Mouse (Mus musculus) hindbrain, embryonic 14.5 days (tissue): ENCODE results near the gene Gm3238. TPM values are rescaled to one million over a fixed set of nuclear protein-coding genes. Genes with fewer than 3 reads are reported as not detected.
"Not testable (repeated sequence)": the region's sequence is repeated elsewhere in the genome, so short reads cannot be mapped to it uniquely, and the experiment has no call there.

Source experiments
- ATAC-seq: fragments of 200-750 bp; cut with Nextera tagmentation; 2 replicates; pipeline ENCODE4 v1.8.0; 2017; ENCODE audit warnings: moderate number of reproducible peaks, mild to moderate bottlenecking, moderate TSS enrichment, moderate library complexity; ENCODE audit not compliant: low FRiP score
- DNase-seq: peaks from one replicate; pipeline ENCODE4 v3.0.0-alpha.2; 2015; ENCODE audit warnings: low spot score
- H3K27ac ChIP-seq: fragments of 300-500 bp; sonication (generic); 2 replicates; pipeline ENCODE4 v1.5.1; 2014; ENCODE audit warnings: mild to moderate bottlenecking, moderate library complexity
- H3K27me3 ChIP-seq: fragments of 300-500 bp; sonication (generic); 2 replicates; pipeline ENCODE4 v1.6.1; 2014; ENCODE audit warnings: mild to moderate bottlenecking, low read length, mixed read lengths; ENCODE audit not compliant: control insufficient read depth, insufficient read depth
- H3K36me3 ChIP-seq: fragments of 300-500 bp; sonication (generic); replicated peaks from 2 replicates; pipeline ENCODE4 v1.6.1; 2014; ENCODE audit not compliant: control insufficient read depth, insufficient read depth
- H3K4me1 ChIP-seq: fragments of 300-500 bp; sonication (generic); replicated peaks from 2 replicates; pipeline ENCODE4 v1.6.1; 2014; ENCODE audit warnings: antibody characterized with exemption, low read length, mixed read lengths; ENCODE audit not compliant: control insufficient read depth, insufficient read depth
- H3K4me2 ChIP-seq: fragments of 300-500 bp; sonication (generic); replicated peaks from 2 replicates; pipeline ENCODE4 v1.6.1; 2014; ENCODE audit warnings: mild to moderate bottlenecking, moderate library complexity
- H3K4me3 ChIP-seq: fragments of 300-500 bp; sonication (generic); replicated peaks from 2 replicates; pipeline ENCODE4 v1.5.1; 2014; ENCODE audit warnings: mild to moderate bottlenecking, low read length
- H3K9ac ChIP-seq: fragments of 300-500 bp; sonication (generic); 2 replicates; pipeline ENCODE4 v1.6.1; 2014
- H3K9me3 ChIP-seq: fragments of 300-500 bp; sonication (generic); 2 replicates; pipeline ENCODE4 v1.6.1; 2016; ENCODE audit warnings: low read length; ENCODE audit not compliant: control insufficient read depth
- WGBS: fragments of 180-500 bp; shearing (Covaris S2); extraction: QIAGEN DNeasy Blood & Tissue Kit; methylation state at CpG from one replicate; pipeline ENCODE4 v1.1.7; 2014; 5-methylcytosine and 5-hydroxymethylcytosine counted together
- polyA plus RNA-seq: library from polyadenylated mRNA; unstranded; fragments of >200 nt; fragmentation: Nextera tagmentation; extraction: Ambion mirVana; gene quantifications from 2 replicates; pipeline ENCODE4 v1.2.1, GENCODE M21; 2014

Gene Gm3238
- polyA plus RNA-seq, 1 experiment from 2014 or later, result not detected

DNA sequence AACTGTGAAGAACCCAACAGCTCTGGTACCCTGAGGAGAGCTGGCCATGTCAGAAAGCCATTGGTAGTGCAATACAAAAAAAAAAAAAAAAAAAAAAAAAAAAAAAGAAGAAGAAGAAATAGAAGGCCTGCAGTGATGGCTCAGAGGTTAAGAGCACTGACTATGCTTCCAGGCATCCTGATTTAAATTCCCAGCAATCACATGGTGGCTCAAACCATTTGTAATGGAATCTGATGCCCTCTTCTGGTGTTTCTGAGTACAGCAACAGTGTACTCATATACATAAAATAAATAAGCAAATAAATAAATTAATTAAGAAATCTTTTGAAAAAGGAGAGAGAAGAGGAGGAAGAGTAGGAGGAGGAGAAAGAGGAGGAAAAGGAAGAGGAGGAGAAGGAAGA lies 17.7 kb downstream of the Gm3238 start:
- Histone ChIP-seq H3K4me2 (no peak overlapping the region), H3K4me3 (no peak overlapping the region), H3K4me1 (no peaks in the 10 kb centered on the region), H3K9me3 (no peaks in the 10 kb centered on the region), H3K9ac (no peak overlapping the region), H3K27ac (no peak overlapping the region), H3K36me3 (no peaks in the 10 kb centered on the region), H3K27me3 (no peaks in the 10 kb centered on the region)
- no peak for DNase-seq
- no peak for ATAC-seq

DNA sequence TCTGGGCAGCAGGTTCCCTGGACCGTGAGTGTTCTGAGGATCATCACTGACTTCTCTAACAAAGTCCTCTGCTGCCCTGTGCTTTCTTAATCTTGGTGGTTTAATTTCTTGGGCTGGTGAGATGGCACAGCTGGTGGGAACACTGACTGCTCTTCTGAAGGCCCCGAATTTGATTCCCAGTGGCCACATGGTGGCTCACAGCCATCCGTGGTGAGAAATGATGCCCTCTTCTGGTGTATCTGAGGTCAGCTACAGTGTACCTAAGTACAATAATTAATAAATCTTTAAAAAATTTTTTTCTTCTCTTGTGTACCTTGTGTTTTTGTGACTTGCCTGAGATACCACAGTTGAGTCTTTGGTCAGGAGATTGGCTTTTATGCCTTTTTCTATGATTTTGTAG lies 18.8 kb downstream of the Gm3238 start:
- not testable (repeated sequence) for H3K4me2 ChIP-seq, H3K9me3 ChIP-seq, H3K36me3 ChIP-seq, H3K27me3 ChIP-seq, H3K4me3 ChIP-seq, H3K27ac ChIP-seq, H3K9ac ChIP-seq, DNase-seq, ATAC-seq, H3K4me1 ChIP-seq
- WGBS, result 69% methylated on average over 3 of the region's 3 CpGs

DNA sequence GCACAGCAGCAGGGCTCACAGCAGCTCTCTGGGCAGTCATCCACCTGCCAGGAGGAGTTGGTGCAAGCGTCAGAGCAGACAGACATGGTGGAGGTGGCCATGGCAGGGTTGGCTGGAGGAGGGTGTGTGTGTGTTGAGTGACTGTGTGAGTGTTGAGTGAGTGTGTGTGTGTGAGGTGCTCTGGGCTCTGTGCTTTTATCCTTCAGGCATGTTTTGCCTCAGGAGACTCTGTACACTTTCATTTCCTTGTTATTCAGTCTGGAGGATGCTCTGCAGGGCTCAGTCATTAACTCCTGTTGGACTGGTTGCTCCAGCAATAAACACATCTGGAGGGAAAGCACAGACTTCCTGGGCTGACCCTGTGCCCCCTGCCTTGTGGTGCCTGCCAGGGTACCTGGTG lies 19.9 kb downstream of the Gm3238 start, which contains the start of gene Gm9736:
Gm9736 (minus strand) TSS at position 101 of the 400 bp plus-strand sequence.
- H3K4me3 ChIP-seq, H3K4me1 ChIP-seq, H3K4me2 ChIP-seq, H3K36me3 ChIP-seq, H3K27me3 ChIP-seq, ATAC-seq, H3K27ac ChIP-seq, H3K9ac ChIP-seq, DNase-seq, H3K9me3 ChIP-seq: not testable (repeated sequence)
- 44% methylated on average over 1 of the region's 1 CpGs for WGBS

DNA sequence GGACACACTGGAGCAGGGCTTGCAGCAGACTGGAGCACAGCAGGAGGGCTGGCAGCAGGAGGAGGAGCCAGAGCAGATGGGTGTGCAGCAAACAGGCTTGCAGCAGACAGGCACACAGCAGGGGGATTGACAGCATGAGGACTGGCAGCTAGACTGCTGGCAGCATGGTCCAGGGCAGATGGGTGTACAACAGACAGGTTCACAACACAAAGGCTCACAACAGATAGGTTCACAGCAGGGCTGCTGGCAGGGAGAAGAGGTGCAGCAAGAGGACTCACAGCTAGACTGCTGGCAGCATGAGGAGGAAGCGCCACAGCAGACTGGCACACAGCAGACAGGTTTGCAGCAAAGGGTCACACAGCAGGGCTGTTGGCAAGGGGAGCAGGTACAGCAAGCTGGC lies 20.4 kb downstream of the Gm3238 start:
- DNase-seq, H3K27ac ChIP-seq, H3K36me3 ChIP-seq, H3K27me3 ChIP-seq, H3K4me3 ChIP-seq, H3K9me3 ChIP-seq, ATAC-seq, H3K4me1 ChIP-seq, H3K4me2 ChIP-seq, H3K9ac ChIP-seq: not testable (repeated sequence)
- 70% methylated on average over 1 of the region's 1 CpGs for WGBS

DNA sequence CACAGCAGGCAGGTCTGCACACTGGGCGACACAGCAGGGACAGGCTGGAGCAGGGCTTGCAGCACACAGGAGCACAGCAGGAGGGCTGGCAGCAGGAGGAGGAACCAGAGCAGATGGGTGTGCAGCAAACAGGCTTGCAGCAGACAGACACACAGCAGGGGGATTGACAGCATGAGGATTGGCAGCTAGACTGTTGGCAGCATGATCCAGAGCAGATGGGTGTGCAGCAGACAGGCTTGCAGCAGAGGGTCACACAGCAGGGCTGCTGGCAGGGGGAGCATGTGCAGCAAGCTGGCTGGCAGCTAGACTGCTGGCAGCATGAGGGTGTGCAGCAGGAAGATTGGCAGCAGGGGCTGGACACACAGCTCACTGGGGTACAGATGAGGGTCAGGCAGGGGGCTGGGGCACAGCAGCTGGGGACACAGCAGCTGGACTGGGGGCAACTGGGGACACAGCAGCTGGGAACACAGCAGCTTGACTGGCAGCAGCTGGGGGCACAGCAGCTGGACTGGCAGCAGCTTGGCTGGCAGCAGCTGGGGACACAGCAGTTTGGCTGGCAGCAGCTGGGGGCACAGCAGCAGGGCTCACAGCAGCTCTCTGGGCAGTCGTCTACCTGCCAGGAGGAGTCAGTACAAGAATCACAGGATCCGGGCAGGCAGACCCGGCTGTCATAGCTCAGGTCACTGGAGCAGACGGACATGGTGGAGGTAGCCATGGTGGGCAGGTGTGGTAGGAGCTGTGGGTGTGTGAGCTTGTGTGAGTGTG lies 29.0 kb downstream of the Gm3238 start, which contains the start of gene Gm18596:
Gm18596 (minus strand) TSS at position 715 of the 765 bp plus-strand sequence.
- not testable (repeated sequence) for H3K27me3 ChIP-seq, H3K27ac ChIP-seq, H3K9me3 ChIP-seq, H3K36me3 ChIP-seq, H3K4me1 ChIP-seq, DNase-seq, H3K4me2 ChIP-seq, H3K9ac ChIP-seq, H3K4me3 ChIP-seq, ATAC-seq
- 58% methylated on average over 4 of the region's 5 CpGs for WGBS

DNA sequence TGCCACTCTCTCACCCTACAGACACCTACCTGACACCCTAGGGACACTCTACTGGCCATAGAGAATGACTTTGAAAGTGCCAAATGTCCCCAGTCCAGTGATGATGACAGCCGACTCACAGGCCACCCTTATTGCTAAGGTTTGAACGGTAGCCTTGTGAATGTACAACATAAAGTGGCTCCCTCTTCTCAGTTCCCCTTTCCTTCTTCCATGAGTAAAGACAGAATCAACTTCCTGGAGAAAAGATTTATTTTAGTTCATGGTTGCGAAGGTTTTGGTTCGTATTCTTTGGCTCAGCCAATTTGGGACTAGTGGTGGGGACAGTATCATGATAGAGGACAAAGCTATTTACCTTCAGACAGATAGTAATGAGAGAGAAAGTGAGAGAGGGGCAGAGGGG lies 32.2 kb downstream of the Gm3238 start:
- ATAC-seq (no peak), DNase-seq (no peak)
- H3K9ac ChIP-seq, result no peak overlapping the region
- no peak overlapping the region for H3K4me2 ChIP-seq
- WGBS, result 90% methylated on average over 4 of the region's 4 CpGs
- no peaks in the 10 kb centered on the region for H3K4me1 ChIP-seq
- no peaks in the 10 kb centered on the region for H3K27me3 ChIP-seq
- H3K36me3 ChIP-seq, result no peaks in the 10 kb centered on the region
- peaks cover 4% of the 10 kb centered on the region; the same call in 1 of the 2 replicates for H3K9me3 ChIP-seq
- no peak overlapping the region for H3K4me3 ChIP-seq
- H3K27ac ChIP-seq, result no peak overlapping the region

DNA sequence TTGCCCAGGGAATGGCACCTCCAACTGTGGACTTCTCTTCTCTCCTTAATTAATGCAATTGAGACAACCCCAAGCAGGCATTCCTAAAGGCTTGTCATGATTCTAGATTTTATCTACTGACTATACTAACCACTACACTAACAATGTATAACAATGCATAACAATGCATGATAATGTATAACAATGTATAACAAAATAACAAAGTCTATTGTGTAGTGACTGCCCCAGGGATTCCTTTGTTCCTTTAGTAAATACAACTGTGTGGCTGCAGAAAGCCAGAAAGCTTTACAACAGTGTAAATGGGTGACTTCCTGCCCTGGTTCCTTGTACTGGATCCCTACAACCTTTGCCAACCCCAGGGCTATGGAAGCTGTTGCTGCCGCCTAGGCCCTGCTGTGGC lies 35.2 kb downstream of the Gm3238 start:
- Histone ChIP-seq H3K4me2 (no peak overlapping the region), H3K9ac (no peak overlapping the region), H3K4me1 (no peaks in the 10 kb centered on the region), H3K27me3 (no peaks in the 10 kb centered on the region), H3K4me3 (no peak overlapping the region), H3K27ac (no peak overlapping the region), H3K36me3 (no peaks in the 10 kb centered on the region), H3K9me3 (peaks cover 4% of the 10 kb centered on the region; the same call in 1 of the 2 replicates)
- 94% methylated on average over 1 of the region's 1 CpGs for WGBS
- DNase-seq (no peak), ATAC-seq (no peak)

DNA sequence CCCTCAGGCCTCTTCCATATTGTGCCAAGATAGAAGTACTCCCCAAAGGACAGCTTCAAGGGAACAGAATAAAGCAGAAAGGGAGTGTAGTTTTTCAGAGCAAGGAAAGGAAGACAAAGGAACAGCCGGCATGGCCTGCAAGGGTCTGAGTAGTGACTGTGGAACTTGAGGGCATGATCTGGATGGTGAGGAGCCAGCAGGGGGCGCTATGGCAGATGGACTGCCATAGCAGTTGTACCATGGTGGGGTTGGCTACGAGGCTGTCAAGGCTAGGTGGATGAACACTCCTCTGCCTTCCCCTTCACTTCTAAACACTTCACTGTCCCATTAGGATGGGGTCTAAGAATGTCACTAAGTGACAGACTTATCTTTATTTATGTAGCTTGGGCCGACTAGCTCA lies 41.9 kb downstream of the Gm3238 start:
- Histone ChIP-seq H3K4me1 (no peaks in the 10 kb centered on the region), H3K4me2 (no peak overlapping the region), H3K27ac (no peak overlapping the region), H3K27me3 (no peaks in the 10 kb centered on the region), H3K9ac (no peak overlapping the region), H3K36me3 (no peaks in the 10 kb centered on the region), H3K9me3 (no peaks in the 10 kb centered on the region), H3K4me3 (no peak overlapping the region)
- DNase-seq (no peak), ATAC-seq (no peak)
- 48% methylated on average over 4 of the region's 4 CpGs for WGBS

DNA sequence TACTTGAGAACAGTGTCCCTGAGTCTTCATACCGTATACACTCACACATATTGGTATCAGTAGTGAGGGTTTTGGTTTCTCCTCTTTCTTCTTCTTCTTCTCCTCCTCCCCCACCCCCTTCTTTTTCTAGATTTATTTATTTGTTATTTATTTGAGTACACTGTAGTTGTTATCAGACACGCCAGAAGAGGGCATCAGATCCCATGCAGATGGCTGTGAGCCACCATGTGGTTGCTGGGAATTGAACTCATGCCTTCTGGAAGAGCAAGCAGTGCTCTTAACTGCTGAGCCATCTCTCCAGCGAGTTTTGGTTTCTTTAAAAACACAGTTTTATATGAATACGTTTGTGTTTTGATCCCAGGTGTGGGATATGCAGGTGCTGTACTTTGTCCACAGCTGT lies 42.8 kb downstream of the Gm3238 start:
- ATAC-seq, result no peak
- H3K4me2 ChIP-seq, result no peak overlapping the region
- H3K9me3 ChIP-seq, result no peaks in the 10 kb centered on the region
- WGBS, result 68% methylated on average over 4 of the region's 4 CpGs
- no peaks in the 10 kb centered on the region for H3K36me3 ChIP-seq
- H3K27ac ChIP-seq, result no peak overlapping the region
- H3K27me3 ChIP-seq, result no peaks in the 10 kb centered on the region
- no peaks in the 10 kb centered on the region for H3K4me1 ChIP-seq
- no peak for DNase-seq
- no peak overlapping the region for H3K9ac ChIP-seq
- no peak overlapping the region for H3K4me3 ChIP-seq

DNA sequence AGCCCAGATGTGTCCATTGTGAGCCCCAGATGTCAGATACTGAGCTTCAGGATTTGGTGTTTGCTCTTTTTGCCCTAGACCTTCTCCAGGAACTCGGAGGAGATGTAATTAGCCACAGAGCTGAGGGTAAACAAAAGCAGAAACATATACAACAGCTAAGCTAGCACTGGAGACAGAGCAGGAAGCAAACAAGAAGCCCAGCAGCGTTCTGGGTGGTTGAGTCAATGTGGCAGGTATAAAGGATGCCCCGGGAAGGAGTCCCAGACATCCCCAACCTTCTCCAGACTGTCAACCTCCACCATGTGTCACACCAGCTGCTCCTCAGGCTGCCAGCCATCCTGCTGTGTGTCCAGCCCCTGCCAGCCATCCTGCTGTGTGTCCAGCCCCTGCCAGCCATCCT lies 44.9 kb downstream of the Gm3238 start, which contains the start of gene Gm10100:
Gm10100 (plus strand) TSS at position 301 of the 400 bp plus-strand sequence.
- ATAC-seq (no peak), DNase-seq (no peak)
- H3K36me3 ChIP-seq, result no peaks in the 10 kb centered on the region
- H3K9me3 ChIP-seq, result no peaks in the 10 kb centered on the region
- no peaks in the 10 kb centered on the region for H3K4me1 ChIP-seq
- no peak within 1 kb of the TSS for H3K9ac ChIP-seq
- no peak within 1 kb of the TSS for H3K4me2 ChIP-seq
- WGBS, result 29% methylated on average over 3 of the region's 3 CpGs
- H3K4me3 ChIP-seq, result no peak within 1 kb of the TSS
- H3K27me3 ChIP-seq, result no peaks in the 10 kb centered on the region
- H3K27ac ChIP-seq, result no peak within 1 kb of the TSS
